Mouse (Mus musculus) adipocyte (in vitro differentiated cells): ENCODE measurements around the gene Baiap3.

Experiments used
- DNase-seq: peaks from one replicate; pipeline ENCODE4 v3.0.0-alpha.2; 2016; ENCODE audit warnings: low spot score

The Baiap3 gene

GRCm38 (mm10) chr17:25210680-25211466, 45.3 kb downstream of the Baiap3 start:
- no peak for DNase-seq

DNA sequence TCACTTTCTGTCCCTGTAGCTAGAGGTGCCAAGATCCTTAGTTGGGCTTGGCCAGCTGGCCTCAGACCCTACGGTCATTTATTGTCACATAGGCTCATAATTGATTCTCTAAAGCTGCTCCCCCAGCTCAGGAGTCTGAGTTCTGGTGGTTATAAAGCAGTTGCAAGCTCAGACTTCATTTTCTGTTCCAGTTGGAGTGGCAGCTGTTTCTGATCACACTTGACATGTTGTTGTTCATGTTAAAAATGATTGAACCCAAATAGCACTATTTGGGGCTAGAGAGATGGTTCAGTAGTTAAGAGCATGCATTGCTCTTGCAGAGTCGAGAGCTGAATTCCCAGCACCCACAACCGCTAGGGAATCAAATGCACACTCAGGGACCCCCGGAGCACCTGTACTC, 46.2 kb downstream of the Baiap3 start:
- no peak for DNase-seq

DNA sequence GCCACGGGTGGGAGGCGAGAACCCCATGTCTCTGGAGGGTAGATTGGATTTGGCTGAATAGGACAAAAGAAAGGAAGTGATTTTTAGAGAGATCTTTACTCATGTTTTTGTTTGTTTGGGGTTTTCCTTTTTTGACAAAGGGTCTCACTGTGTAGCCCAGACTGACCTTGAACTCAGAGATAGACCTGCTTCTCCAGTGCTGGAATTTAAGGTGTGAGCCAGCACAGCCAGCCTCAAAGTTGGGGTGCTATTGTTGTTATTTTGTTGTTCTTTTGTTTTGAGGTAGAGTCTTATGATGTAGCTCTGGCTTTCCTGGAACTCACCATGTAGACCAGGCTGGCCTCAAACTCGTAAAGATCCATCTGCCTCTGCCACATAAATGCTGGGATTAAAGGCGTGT, 53.8 kb downstream of the Baiap3 start:
- DNase-seq, result no peak
